Mouse (Mus musculus): ENCODE measurements around the gene Palm2.

- TF ChIP-seq MAFK (IDR thresholded peaks at IDR 0.05; ENCODE audit: insufficient read depth, low read depth, low read length) (no peak), HCFC1 (IDR thresholded peaks at IDR 0.05; ENCODE audit: borderline replicate concordance, insufficient read depth, low read length) (no peak), ZNF384 (IDR thresholded peaks at IDR 0.05; ENCODE audit: low read depth, low read length) (no peak)
These were observed 216.9 kb downstream of the Palm2 start for GRCm38 (mm10) chr4:57650994-57651393.
